Mouse (Mus musculus): ENCODE results near the gene Dpm3. TPM values are rescaled to one million over a fixed set of nuclear protein-coding genes. Genes with fewer than 3 reads are reported as not detected.
A peak's percentile ranks its signal among the peaks of the same experiment; 100 is the strongest.

Gene Dpm3
- polyA plus RNA-seq, 1 experiment from 2014 or later: 188 TPM

- Histone ChIP-seq H3K9ac (ENCODE audit: low read length) (peak overlapping the region; percentile 64), H3K9me3 (ENCODE audit: control insufficient read depth, low read length) (no peaks in the 10 kb centered on the region), H3K4me3 (ENCODE audit: low read depth, low read length) (peak overlapping the region; percentile 61), H3K4me1 (replicated peaks; ENCODE audit: control insufficient read depth, insufficient read depth, low read length) (peaks cover 44% of the 10 kb centered on the region), H3K36me3 (ENCODE audit: control insufficient read depth, insufficient read depth, low read length) (peaks cover 15% of the 10 kb centered on the region; the same call in 1 of the 2 replicates), H3K4me2 (ENCODE audit: low read length) (peak overlapping the region; percentile 71), H3K27ac (ENCODE audit: low read depth) (peak overlapping the region; percentile 43), H3K27me3 (replicated peaks; ENCODE audit: control insufficient read depth, insufficient read depth, low read length) (0 out of 2 replicates have a peak, but pooled peaks cover 4% of the 10 kb centered on the region)
- no peak for DNase-seq (ENCODE audit: low spot score)
- ATAC-seq (replicated peaks; ENCODE audit: low FRiP score, low TSS enrichment, low read depth): 0 out of 2 replicates have a peak, but pooled peaks have one; percentile 0
- WGBS: 43% methylated on average over 7 of the region's 7 CpGs
Observed at GRCm38 (mm10) chr3:89278107-89278506, 18.9 kb downstream of the Dpm3 start.

- no peak for DNase-seq (ENCODE audit: low spot score)
- no peak for ATAC-seq (replicated peaks; ENCODE audit: low FRiP score, low TSS enrichment, low read depth)
Observed at GRCm38 (mm10) chr3:89278643-89279042, 19.5 kb downstream of the Dpm3 start.

GRCm38 (mm10) chr3:89279153-89279890 is 20.2 kb downstream of the Dpm3 start:
- 2% methylated on average over 35 of the region's 35 CpGs for WGBS
- Histone ChIP-seq H3K36me3 (ENCODE audit: control insufficient read depth, insufficient read depth, low read length) (peaks cover 15% of the 10 kb centered on the region; the same call in 1 of the 2 replicates), H3K4me1 (replicated peaks; ENCODE audit: control insufficient read depth, insufficient read depth, low read length) (peaks cover 44% of the 10 kb centered on the region), H3K27ac (ENCODE audit: low read depth) (peak overlapping the region; percentile 43), H3K9ac (ENCODE audit: low read length) (peak overlapping the region; percentile 64), H3K4me3 (ENCODE audit: low read depth, low read length) (peak overlapping the region; percentile 61), H3K9me3 (ENCODE audit: control insufficient read depth, low read length) (no peaks in the 10 kb centered on the region), H3K4me2 (ENCODE audit: low read length) (peak overlapping the region; percentile 71), H3K27me3 (replicated peaks; ENCODE audit: control insufficient read depth, insufficient read depth, low read length) (0 out of 2 replicates have a peak, but pooled peaks cover 4% of the 10 kb centered on the region)
- DNase-seq (ENCODE audit: low spot score) (peak; percentile 90), ATAC-seq (replicated peaks; ENCODE audit: low FRiP score, low TSS enrichment, low read depth) (peak; percentile 60)

More at GRCm38 (mm10) chr3:89278643-89279042, 19.5 kb downstream of the Dpm3 start:
- Histone ChIP-seq H3K9ac (ENCODE audit: low read length) (peak overlapping the region; percentile 64), H3K4me2 (ENCODE audit: low read length) (peak overlapping the region; percentile 71), H3K27me3 (replicated peaks; ENCODE audit: control insufficient read depth, insufficient read depth, low read length) (0 out of 2 replicates have a peak, but pooled peaks cover 4% of the 10 kb centered on the region), H3K4me3 (ENCODE audit: low read depth, low read length) (peak overlapping the region; percentile 61), H3K9me3 (ENCODE audit: control insufficient read depth, low read length) (no peaks in the 10 kb centered on the region), H3K4me1 (replicated peaks; ENCODE audit: control insufficient read depth, insufficient read depth, low read length) (peaks cover 44% of the 10 kb centered on the region), H3K36me3 (ENCODE audit: control insufficient read depth, insufficient read depth, low read length) (peaks cover 15% of the 10 kb centered on the region; the same call in 1 of the 2 replicates), H3K27ac (ENCODE audit: low read depth) (peak overlapping the region; percentile 43)
- WGBS: 13% methylated on average over 8 of the region's 8 CpGs

GRCm38 (mm10) chr3:89280050-89280605 is 21.0 kb downstream of the Dpm3 start:
- 0 out of 2 replicates have a peak, but pooled peaks cover 4% of the 10 kb centered on the region for H3K27me3 ChIP-seq (replicated peaks; ENCODE audit: control insufficient read depth, insufficient read depth, low read length)
- H3K9ac ChIP-seq (ENCODE audit: low read length): peak overlapping the region; percentile 64
- 0 out of 2 replicates have a peak, but pooled peaks have one; percentile 17 for ATAC-seq (replicated peaks; ENCODE audit: low FRiP score, low TSS enrichment, low read depth)
- peaks cover 11% of the 10 kb centered on the region; the same call in 1 of the 2 replicates for H3K36me3 ChIP-seq (ENCODE audit: control insufficient read depth, insufficient read depth, low read length)
- peak overlapping the region; percentile 85 for H3K27ac ChIP-seq (ENCODE audit: low read depth)
- H3K4me1 ChIP-seq (replicated peaks; ENCODE audit: control insufficient read depth, insufficient read depth, low read length): peaks cover 44% of the 10 kb centered on the region
- peak; percentile 69 for DNase-seq (ENCODE audit: low spot score)
- peak overlapping the region; percentile 71 for H3K4me2 ChIP-seq (ENCODE audit: low read length)
- no peaks in the 10 kb centered on the region for H3K9me3 ChIP-seq (ENCODE audit: control insufficient read depth, low read length)
- H3K4me3 ChIP-seq (ENCODE audit: low read depth, low read length): peak overlapping the region; percentile 61
- under 1% methylated on average over 29 of the region's 29 CpGs for WGBS

- WGBS: 1% methylated on average over 52 of the region's 52 CpGs
- Histone ChIP-seq H3K4me3 (ENCODE audit: low read depth, low read length) (peak within 1 kb of the TSS; percentile 61), H3K36me3 (ENCODE audit: control insufficient read depth, insufficient read depth, low read length) (peaks cover 4% of the 10 kb centered on the region; the same call in 1 of the 2 replicates), H3K4me2 (ENCODE audit: low read length) (peak within 1 kb of the TSS; percentile 71), H3K27ac (ENCODE audit: low read depth) (peak within 1 kb of the TSS; percentile 85), H3K9me3 (ENCODE audit: control insufficient read depth, low read length) (no peaks in the 10 kb centered on the region), H3K4me1 (replicated peaks; ENCODE audit: control insufficient read depth, insufficient read depth, low read length) (peaks cover 44% of the 10 kb centered on the region), H3K9ac (ENCODE audit: low read length) (peak within 1 kb of the TSS; percentile 64), H3K27me3 (replicated peaks; ENCODE audit: control insufficient read depth, insufficient read depth, low read length) (0 out of 2 replicates have a peak, but pooled peaks cover 4% of the 10 kb centered on the region)
- peak; percentile 84 for DNase-seq (ENCODE audit: low spot score)
- ATAC-seq (replicated peaks; ENCODE audit: low FRiP score, low TSS enrichment, low read depth): peak; percentile 80
Observed at GRCm38 (mm10) chr3:89280606-89281511, 21.7 kb downstream of the Dpm3 start, which contains the start of gene Efna1. Efna1 (minus strand) TSS chr3:89281142.

GRCm38 (mm10) chr3:89281579-89282290 is 22.6 kb downstream of the Dpm3 start:
- Histone ChIP-seq H3K4me3 (ENCODE audit: low read depth, low read length) (peak overlapping the region; percentile 61), H3K36me3 (ENCODE audit: control insufficient read depth, insufficient read depth, low read length) (no peaks in the 10 kb centered on the region), H3K9me3 (ENCODE audit: control insufficient read depth, low read length) (no peaks in the 10 kb centered on the region), H3K27ac (ENCODE audit: low read depth) (peak overlapping the region; percentile 85), H3K4me2 (ENCODE audit: low read length) (peak overlapping the region; percentile 71), H3K27me3 (replicated peaks; ENCODE audit: control insufficient read depth, insufficient read depth, low read length) (0 out of 2 replicates have a peak, but pooled peaks cover 4% of the 10 kb centered on the region), H3K4me1 (replicated peaks; ENCODE audit: control insufficient read depth, insufficient read depth, low read length) (peaks cover 43% of the 10 kb centered on the region), H3K9ac (ENCODE audit: low read length) (peak overlapping the region; percentile 43; the same call in 1 of the 2 replicates)
- ATAC-seq (replicated peaks; ENCODE audit: low FRiP score, low TSS enrichment, low read depth): no peak
- DNase-seq (ENCODE audit: low spot score): peak; percentile 90
- WGBS: 13% methylated on average over 20 of the region's 20 CpGs

GRCm38 (mm10) chr3:89282291-89282643 is 23.1 kb downstream of the Dpm3 start:
- H3K9me3 ChIP-seq (ENCODE audit: control insufficient read depth, low read length): no peaks in the 10 kb centered on the region
- H3K4me2 ChIP-seq (ENCODE audit: low read length): no peak overlapping the region
- WGBS: 28% methylated on average over 4 of the region's 4 CpGs
- ATAC-seq (replicated peaks; ENCODE audit: low FRiP score, low TSS enrichment, low read depth) (no peak), DNase-seq (ENCODE audit: low spot score) (no peak)
- 0 out of 2 replicates have a peak, but pooled peaks cover 4% of the 10 kb centered on the region for H3K27me3 ChIP-seq (replicated peaks; ENCODE audit: control insufficient read depth, insufficient read depth, low read length)
- H3K9ac ChIP-seq (ENCODE audit: low read length): no peak overlapping the region
- no peak overlapping the region for H3K4me3 ChIP-seq (ENCODE audit: low read depth, low read length)
- H3K4me1 ChIP-seq (replicated peaks; ENCODE audit: control insufficient read depth, insufficient read depth, low read length): peaks cover 37% of the 10 kb centered on the region
- no peaks in the 10 kb centered on the region for H3K36me3 ChIP-seq (ENCODE audit: control insufficient read depth, insufficient read depth, low read length)
- H3K27ac ChIP-seq (ENCODE audit: low read depth): no peak overlapping the region
